Mouse (Mus musculus): ENCODE data around the gene E2f4. TPM values are rescaled to one million over a fixed set of nuclear protein-coding genes. Genes with fewer than 3 reads are reported as not detected.
A peak's percentile ranks its signal among the peaks of the same experiment; 100 is the strongest.

E2f4 gene
- total and polyA plus RNA-seq, 3 experiments, result 97.9 to 313 (median 98.5) TPM

DNA sequence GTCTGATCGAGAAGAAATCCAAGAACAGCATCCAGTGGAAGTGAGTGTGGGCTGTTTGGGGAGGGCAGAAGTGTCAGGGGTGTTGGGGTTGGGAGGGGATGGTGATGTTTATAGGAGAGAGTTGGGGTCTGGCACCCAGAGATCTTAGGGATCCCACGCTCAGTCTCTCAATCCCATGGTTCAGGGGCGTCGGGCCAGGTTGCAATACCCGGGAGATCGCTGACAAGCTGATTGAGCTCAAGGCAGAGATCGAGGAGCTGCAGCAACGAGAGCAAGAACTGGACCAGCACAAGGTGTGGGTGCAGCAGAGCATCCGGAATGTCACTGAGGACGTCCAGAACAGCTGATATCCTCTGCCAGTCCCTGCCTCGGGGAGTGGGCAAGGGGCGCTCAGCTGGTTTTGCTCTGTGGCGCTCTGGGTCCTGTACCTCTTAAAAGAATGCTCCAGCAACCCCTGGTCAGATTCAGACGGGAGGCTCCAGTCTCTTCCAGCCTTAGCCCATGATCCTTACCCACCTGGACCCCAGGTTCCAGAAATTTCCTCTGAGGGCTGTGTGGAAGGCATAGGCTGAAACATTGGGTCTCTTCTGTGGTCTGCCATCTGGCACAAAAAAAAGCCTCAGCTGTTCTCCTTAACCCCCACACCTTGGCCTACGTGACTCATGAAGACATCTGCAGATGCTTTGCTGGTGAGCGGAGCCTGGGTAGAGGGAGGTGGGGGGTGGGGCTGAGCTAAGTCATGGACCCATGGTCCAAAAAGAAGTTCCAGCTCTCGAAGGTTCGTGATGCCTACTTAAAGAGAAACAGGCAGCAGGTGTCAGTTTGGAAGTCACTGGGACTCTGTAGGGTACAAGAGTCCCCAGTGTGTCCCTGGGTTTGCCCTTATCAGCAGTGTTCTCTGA lies 1.1 kb downstream of the E2f4 start:
- Histone ChIP-seq H3K9ac (ENCODE audit: control insufficient read depth, low read depth, low read length, poor library complexity, severe bottlenecking) (peak overlapping the region; percentile 97), H3K79me2 (ENCODE audit: control insufficient read depth, insufficient read depth, low read length, poor library complexity) (peaks cover 34% of the 10 kb centered on the region), H3K4me3 (ENCODE audit: control insufficient read depth in 1 of 2, insufficient read depth in 1 of 2, low read depth in 2 of 2, low read length in 2 of 2) (peak overlapping the region; percentile 86), H3K36me3 (ENCODE audit: control insufficient read depth in 1 of 2, insufficient read depth in 2 of 2, low read length in 2 of 2) (peaks cover 18 to 38% of the 10 kb centered on the region in 2 experiments), H3K27me3 (ENCODE audit: control insufficient read depth in 1 of 2, insufficient read depth in 2 of 2, low read length in 2 of 2) (no peaks in the 10 kb centered on the region), H3K4me1 (ENCODE audit: control insufficient read depth in 1 of 2, insufficient read depth in 2 of 2, low read length in 2 of 2) (peaks cover 11 to 34% of the 10 kb centered on the region in 2 experiments), H3K9me3 (replicated peaks; ENCODE audit: insufficient read depth, low read length) (no peaks in the 10 kb centered on the region), H3K27ac (ENCODE audit: control insufficient read depth, low read depth, low read length) (peak overlapping the region; percentile 70)
- DNase-seq (ENCODE audit: low read depth, low spot score), result peak; percentile 55
- TF ChIP-seq EP300 (IDR thresholded peaks at IDR 0.05; ENCODE audit: low read depth in 1 of 2, low read length in 2 of 2) (no peak), USF2 (IDR thresholded peaks at IDR 0.05; ENCODE audit: borderline replicate concordance in 1 of 2, insufficient read depth in 1 of 2, low read depth in 1 of 2, low read length in 2 of 2) (no peak), MXI1 (IDR thresholded peaks at IDR 0.05; ENCODE audit: low read depth, low read length) (peak; percentile 61; the same call in 1 of the 2 replicates), MAX (IDR thresholded peaks at IDR 0.05; ENCODE audit: low read length) (peak; percentile 36; the same call in 1 of the 2 replicates)

DNA sequence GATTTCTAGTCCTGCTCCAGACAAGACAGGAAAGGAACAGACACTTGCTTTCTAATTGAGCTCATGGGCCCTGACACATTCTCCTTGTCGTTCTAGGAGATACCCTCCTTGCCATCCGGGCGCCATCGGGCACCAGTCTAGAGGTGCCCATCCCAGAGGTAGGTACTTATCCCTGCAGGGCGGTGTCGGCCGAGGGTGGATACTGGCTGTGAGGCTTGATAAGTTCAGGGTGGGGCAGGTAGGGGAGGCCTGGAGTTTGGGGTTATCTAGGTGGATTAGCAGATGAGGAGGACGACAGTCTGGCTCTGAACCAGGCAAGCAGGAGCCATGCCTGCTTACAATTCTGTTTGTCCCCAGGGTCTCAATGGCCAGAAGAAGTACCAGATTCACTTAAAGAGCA lies 2.5 kb downstream of the E2f4 start:
- Histone ChIP-seq H3K27ac (ENCODE audit: control insufficient read depth, low read depth, low read length) (peak overlapping the region; percentile 51), H3K4me3 (ENCODE audit: control insufficient read depth in 1 of 2, insufficient read depth in 1 of 2, low read depth in 2 of 2, low read length in 2 of 2) (peak overlapping the region; percentile 0 to 12; a peak in 1 of 4 replicates), H3K79me2 (ENCODE audit: control insufficient read depth, insufficient read depth, low read length, poor library complexity) (peaks cover 34% of the 10 kb centered on the region), H3K36me3 (ENCODE audit: control insufficient read depth in 1 of 2, insufficient read depth in 2 of 2, low read length in 2 of 2) (peaks cover 18 to 48% of the 10 kb centered on the region in 2 experiments), H3K27me3 (ENCODE audit: control insufficient read depth in 1 of 2, insufficient read depth in 2 of 2, low read length in 2 of 2) (no peaks in the 10 kb centered on the region), H3K4me1 (ENCODE audit: control insufficient read depth in 1 of 2, insufficient read depth in 2 of 2, low read length in 2 of 2) (peaks cover 11 to 46% of the 10 kb centered on the region in 2 experiments), H3K9me3 (replicated peaks; ENCODE audit: insufficient read depth, low read length) (no peaks in the 10 kb centered on the region), H3K9ac (ENCODE audit: control insufficient read depth, low read depth, low read length, poor library complexity, severe bottlenecking) (peak overlapping the region; percentile 16)
- DNase-seq (ENCODE audit: low read depth, low spot score), result peak; percentile 56
- TF ChIP-seq NRF1 (IDR thresholded peaks at IDR 0.05; ENCODE audit: insufficient read depth, low read depth, low read length, poor library complexity, severe bottlenecking) (no peak), ELF1 (IDR thresholded peaks at IDR 0.05; ENCODE audit: low read depth, low read length) (no peak), NELFE (IDR thresholded peaks at IDR 0.05; ENCODE audit: low read depth, low read length) (no peak), MXI1 (IDR thresholded peaks at IDR 0.05; ENCODE audit: low read depth, low read length) (no peak), GABPA (IDR thresholded peaks at IDR 0.05; ENCODE audit: low read depth, low read length) (no peak), MYC (IDR thresholded peaks at IDR 0.05; ENCODE audit: low read depth, low read length) (no peak), JUND (IDR thresholded peaks at IDR 0.05; ENCODE audit: low read depth, low read length) (no peak), MAZ (IDR thresholded peaks at IDR 0.05; ENCODE audit: low read depth, low read length) (no peak), CHD1 (IDR thresholded peaks at IDR 0.05; ENCODE audit: low read depth, low read length) (0 out of 2 replicates have a peak, but pooled peaks have one; percentile 8), ZKSCAN1 (IDR thresholded peaks at IDR 0.05; ENCODE audit: low read depth, low read length) (no peak), POLR2AphosphoS5 (IDR thresholded peaks at IDR 0.05; ENCODE audit: borderline replicate concordance, low read depth, low read length) (no peak), POLR2AphosphoS2 (IDR thresholded peaks at IDR 0.05; ENCODE audit: low read length) (no peak), TBP (IDR thresholded peaks at IDR 0.05; ENCODE audit: low read depth, low read length) (no peak), HCFC1 (IDR thresholded peaks at IDR 0.05; ENCODE audit: low read depth, low read length) (no peak), BHLHE40 (IDR thresholded peaks at IDR 0.05; ENCODE audit: borderline replicate concordance, low read depth, low read length) (no peak), CTCF (IDR thresholded peaks at IDR 0.05 in 2 of 3, conservative IDR thresholded peaks at IDR 0.05 in 1 of 3; ENCODE audit: control insufficient read depth in 1 of 3, insufficient read depth in 1 of 3, low read depth in 2 of 3, low read length in 3 of 3, poor library complexity in 1 of 3, severe bottlenecking in 1 of 3) (no peak), UBTF (IDR thresholded peaks at IDR 0.05; ENCODE audit: borderline replicate concordance, insufficient read depth, low read depth, low read length) (no peak), E2F4 (IDR thresholded peaks at IDR 0.05; ENCODE audit: borderline replicate concordance, low read depth, low read length) (no peak), KAT2A (conservative IDR thresholded peaks at IDR 0.05; ENCODE audit: low read depth, low read length) (no peak), USF2 (IDR thresholded peaks at IDR 0.05; ENCODE audit: borderline replicate concordance in 1 of 2, insufficient read depth in 1 of 2, low read depth in 1 of 2, low read length in 2 of 2) (no peak), SIN3A (IDR thresholded peaks at IDR 0.05; ENCODE audit: low read length) (no peak; the same call in 1 of the 2 replicates), ZMIZ1 (IDR thresholded peaks at IDR 0.05; ENCODE audit: low read depth, low read length) (no peak), USF1 (IDR thresholded peaks at IDR 0.05; ENCODE audit: low read depth, low read length) (no peak), SMC3 (IDR thresholded peaks at IDR 0.05; ENCODE audit: low read depth, low read length) (no peak), EP300 (IDR thresholded peaks at IDR 0.05; ENCODE audit: low read depth in 1 of 2, low read length in 2 of 2) (peak; percentile 55 to 77), MYB (IDR thresholded peaks at IDR 0.05; ENCODE audit: low read depth, low read length) (no peak), MAX (IDR thresholded peaks at IDR 0.05; ENCODE audit: low read length) (no peak), TCF12 (IDR thresholded peaks at IDR 0.05; ENCODE audit: low read depth, low read length) (peak; percentile 74; the same call in 1 of the 2 replicates)
